Mouse (Mus musculus) heart, adult 11 months (tissue): ENCODE data around the gene Cd72.

ENCODE experiments used
- DNase-seq: peaks from one replicate; pipeline ENCODE4 v3.0.0; 2022

Gene Cd72

DNA sequence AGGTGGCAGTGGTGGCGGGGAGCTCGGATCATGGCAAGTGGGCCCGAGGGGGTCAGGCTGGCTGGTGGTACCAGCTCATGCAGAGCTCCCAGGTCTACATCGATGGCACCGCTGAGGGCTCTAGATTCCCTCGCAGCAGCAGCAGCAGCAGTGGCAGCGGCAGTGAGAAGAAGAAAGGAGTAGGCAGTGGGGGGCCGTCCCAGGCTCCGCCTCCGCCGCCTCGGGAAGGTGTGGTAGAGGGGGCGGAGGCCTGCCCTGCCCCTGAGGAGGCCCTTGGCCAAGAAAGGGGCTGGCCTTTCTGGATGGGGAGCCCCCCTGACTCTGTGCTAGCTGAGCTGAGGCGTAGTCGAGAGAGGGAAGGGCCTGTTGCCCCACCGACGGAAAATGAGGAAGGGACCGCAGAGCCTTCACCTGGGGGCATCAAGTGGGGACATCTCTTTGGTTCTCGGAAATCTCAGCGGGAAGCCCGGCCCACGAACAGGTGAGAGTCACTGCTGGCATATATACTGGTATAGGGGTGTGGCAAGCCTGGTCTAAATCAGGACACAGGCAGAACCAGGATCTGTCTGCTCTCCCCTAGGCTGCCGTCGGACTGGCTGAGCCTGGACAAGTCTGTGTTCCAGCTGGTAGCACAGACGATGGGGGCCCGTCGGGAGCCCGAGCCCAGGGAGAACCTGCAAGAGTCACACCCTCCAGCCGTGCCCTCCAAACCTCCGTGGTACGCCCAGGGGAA is 28.6 kb downstream of the Cd72 start:
- peak; percentile 91 for DNase-seq

DNA sequence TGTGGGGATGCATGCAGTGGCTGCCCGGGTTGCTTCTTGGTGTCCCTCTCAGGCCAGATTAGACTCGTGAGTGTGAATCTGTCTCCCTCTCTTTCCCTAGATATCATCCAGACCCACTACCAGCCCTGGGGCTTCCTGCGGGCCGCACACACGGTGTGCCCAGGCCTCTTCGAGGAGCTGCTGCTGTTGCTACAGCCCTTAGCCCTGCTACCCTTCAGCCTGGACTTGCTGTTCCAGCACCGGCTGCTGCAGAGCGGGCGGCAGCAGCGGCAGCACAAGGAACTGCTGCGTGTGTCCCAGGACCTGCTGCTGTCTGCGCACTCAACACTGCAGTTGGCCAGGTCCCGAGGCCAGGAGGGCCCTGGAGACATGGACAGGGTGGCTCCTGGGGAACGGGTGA is 29.2 kb downstream of the Cd72 start:
- DNase-seq, result peak; percentile 87

DNA sequence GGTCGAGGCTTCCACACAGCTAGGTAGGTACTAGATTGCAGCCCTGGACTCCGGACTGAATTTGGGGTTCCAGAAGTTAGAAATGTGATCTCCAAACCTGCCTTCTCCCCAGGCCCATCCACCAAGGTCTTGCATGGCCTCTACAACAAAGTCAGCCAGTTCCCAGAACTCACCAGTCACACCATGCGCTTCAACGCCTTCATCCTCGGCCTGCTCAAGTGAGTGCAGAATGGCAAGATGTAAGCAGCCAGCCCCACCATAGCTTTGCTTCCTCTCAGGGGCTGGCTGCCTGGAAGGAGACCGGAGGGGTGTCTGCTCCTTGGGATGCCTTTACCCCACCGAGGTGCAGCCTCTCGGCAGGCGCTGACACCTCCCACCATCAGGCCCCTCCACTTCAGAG is 30.4 kb downstream of the Cd72 start:
- peak; percentile 90 for DNase-seq

DNA sequence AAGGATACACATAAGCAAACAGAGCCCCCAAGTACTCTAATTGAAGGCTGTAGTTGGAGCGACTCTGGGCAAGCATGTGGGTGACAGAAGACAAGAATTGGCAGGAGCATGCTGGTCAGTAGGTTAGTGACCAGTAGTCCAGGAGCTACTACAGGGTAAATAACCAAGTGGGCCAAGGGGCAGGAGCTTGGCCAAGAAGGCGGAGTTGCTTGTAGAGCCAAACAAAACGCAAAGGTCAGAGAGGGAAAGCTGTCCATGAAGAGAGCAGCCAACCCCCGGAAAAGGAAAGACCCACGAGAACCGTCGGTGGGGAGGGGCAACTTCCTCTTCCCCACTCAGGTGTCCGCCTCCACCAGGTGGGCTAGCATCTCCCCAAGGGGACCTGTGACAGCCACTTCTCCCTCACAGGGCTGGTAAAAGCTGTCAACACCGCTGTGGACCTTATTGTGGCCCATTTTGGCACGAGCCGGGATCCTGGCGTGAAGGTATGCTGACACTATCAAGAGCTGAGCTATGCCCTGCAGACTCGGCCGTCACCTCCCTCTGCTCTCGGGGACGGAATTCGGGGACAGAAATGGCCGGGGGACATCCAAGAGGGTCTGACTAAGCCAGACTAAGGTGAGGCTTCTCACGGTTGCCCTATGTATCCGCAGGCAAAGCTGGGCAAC is 31.0 kb downstream of the Cd72 start:
- DNase-seq, result peak; percentile 97

DNA sequence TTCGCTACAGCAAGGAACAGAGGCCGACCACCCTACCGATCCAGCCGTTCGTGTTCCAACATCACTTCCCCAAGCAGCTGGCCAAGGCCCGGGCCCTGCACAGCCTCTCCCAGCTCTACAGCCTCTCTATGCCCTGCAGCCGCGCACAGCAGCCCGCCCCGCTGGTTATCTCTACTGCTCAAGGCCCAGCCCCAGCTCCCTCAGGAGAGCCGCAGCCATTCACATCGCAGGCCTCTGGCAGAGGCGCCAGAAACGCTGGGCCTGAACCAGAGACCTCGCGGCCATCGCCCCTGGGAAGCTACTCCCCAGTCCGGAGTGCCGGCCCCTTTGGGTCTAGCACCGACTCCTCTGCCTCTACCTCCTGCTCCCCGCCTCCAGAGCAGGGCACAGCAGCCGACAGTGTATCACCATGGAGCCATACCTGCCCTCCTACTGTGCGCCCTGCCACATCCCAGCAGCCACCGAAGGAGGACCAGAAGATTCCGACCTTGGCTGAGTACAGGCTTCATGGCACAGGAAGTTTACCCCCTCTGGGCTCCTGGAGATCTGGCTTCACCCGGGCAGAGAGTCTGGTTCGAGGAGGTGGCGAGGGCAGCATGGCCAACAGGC is 32.7 kb downstream of the Cd72 start:
- peak; percentile 95 for DNase-seq

DNA sequence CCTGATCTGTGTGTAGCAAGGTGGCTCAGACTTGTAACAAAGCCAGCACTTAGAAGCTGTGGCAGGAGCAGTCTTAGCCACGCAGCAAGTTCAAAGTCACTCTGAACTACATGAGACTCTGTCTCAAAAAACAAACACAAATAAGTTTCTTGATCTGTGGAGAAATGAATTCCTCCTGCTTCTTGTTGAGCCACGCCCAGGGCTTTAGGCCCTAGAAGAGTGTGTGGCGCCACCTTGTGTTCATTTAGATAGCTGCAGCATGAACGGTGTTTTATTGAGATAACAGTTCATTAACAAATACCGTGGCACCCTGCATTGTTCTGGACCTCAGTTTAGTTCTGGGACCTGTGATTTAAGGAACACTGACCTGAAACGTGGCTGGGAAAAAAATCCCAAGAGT is 34.1 kb downstream of the Cd72 start:
- peak; percentile 97 for DNase-seq

DNA sequence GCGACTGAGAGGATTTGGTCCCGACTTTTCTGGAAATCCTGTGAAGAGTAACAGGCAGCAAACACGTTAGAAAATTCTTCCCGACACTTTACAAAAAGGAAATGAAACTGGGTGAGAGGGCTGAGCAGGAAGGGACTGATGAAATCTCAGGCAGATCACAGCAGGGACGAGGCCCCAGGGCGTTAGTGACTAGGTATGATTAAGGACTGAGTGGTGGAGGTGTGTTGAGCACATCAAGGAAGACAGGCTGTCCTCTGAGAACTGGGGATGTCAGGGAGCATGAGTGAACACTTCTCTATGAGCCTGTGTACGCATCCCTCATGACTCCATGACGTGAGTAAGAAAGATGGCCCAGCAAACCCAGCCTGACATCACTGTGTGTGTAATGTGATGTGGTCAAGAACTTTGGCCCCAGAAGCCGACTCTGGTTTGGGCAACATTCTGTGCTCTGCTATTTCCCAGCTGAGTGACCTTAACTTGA is 34.6 kb downstream of the Cd72 start:
- DNase-seq, result peak; percentile 91

DNA sequence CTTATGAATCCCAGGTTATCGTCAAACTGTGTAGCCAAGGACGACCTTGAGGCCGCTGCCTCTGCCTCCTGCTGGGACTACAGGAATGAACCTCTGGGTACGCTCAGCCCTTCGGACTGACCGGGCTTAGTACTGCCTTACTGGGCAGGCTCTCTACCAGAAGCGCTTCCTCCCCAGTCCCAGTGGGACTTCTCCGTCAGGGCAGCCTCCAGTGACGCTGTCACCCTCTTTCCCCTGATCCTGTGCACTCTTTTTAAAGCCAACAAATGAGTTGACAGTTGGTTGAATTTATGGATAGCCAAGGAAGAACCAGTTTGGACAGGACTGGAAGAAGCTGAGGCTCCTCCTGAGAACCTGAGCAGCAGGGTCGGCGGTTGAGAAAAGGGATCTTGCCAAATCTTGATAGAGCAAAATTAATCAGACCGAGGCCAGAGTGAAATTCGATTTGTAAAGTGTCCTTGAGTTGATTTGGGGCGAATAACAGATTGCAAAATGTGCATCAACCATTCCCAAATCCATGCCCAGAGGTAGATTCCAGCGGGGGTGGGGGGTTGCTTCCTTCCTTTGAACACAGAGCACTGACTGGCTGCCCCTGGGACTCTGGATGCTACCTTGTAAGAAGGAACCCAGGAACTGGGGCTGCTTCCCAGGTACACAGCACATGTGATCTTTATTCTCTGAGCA is 35.3 kb downstream of the Cd72 start:
- DNase-seq, result peak; percentile 98

DNA sequence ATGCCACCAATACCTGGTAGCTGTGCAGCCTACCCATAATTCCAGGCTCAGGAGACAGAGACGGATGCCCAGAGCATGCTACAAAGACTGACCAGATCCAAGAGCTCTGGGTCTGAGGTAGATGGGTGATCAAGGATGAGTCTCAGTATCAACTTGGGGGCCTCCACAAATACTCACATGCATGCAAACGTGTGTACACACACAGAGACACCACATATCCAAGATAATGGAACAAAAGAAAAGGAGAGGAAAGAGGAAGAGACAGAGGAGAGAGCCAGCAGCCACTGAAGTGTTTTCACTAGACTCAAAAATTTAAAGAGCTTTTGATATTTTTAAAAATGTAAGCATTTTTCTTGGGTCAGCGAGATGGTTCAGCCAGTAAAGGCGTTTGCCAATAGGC is 36.0 kb downstream of the Cd72 start:
- no peak for DNase-seq

DNA sequence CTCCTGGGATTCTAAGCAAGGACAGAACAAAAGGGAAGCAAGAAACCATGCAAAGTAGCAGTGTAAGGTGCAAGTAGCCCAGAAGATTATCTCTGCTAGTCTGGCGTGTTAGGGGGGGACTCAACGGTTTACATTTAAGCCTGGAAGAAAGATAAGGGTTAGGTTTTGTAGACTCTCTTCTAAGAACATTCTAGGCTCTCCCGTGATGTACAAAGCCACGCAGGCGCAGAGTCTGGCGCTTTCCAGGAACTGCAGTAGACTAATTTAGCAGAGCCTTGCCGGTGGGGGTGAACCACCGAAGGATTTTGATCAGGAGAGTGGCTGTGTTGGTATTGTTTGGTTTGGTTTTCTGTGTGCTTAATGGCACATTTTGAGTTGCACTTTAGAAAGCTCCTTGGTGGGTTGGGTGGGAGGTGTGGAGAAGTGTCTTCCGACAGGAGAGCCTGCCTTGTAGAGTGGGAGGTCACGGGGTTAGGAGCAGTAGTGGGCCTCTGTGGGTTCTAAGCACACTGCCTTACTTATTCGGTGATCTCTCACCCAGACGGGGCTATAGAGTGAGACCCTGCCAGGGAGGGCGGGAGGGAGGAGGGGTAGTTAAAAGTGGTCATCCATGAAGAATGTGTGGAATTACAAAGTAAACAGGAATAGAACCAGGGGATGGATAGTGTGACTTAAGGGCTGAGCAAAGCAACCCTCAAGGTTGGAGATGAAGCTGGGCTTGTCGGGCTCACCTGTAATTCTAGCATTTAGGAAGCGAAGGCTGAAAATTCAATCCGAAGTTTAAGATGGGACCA is 37.0 kb downstream of the Cd72 start:
- peak; percentile 88 for DNase-seq

DNA sequence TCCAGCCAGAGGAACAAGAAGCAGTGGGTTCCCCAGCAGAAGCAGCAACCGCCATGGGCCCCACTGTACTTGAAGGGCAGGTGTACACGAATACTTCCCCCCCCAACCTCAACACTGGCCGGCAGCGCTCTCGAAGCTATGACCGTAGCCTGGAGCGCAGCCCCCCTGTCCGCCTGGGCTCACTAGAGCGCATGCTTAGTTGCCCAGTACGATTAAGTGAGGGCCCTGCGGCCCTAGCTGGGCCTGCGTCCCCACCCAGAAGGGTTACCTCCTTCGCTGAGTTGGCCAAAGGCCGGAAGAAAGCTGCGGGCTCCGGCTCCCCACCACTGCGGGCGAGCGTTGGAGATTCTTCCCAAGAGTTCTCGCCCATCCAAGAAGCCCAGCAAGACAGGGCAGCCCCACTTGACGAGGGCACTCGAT is 38.3 kb downstream of the Cd72 start:
- peak; percentile 92 for DNase-seq

DNA sequence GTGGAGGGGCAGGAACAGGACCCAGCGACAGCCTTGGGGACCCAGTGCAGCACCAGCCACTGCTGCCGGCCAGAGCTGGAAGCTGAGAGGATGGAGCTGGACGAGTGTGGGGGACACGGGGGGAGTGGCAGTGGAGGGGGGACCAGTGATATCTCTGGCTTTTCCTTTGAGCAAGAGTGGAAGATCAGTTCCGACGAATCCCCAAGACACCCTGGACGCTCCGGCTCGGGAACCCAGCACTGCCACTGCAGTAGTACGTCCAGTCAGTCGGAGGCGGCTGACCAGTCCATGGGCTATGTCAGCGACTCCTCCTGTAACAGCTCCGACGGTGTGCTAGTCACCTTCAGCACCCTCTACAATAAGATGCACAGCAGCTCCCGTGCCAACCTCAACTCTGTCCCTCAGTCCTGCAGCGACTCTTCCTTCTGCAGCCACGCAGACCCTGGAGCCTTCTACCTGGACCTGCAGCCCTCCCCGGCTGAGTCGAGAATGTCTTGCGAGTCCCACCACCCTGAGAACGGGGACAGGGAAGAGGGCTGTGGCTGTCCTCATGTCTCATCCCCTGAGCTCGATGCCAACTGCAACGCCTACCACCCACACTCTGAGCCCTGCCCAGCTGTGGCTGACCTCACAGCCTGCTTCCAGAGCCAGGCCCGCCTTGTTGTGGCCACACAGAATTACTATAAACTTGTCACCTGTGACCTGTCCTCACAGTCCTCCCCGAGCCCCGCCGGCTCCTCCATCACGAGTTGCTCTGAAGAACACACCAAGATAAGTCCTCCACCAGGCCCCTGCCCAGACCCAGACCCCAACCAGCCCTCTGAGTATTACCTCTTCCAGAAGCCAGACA is 39.0 kb downstream of the Cd72 start:
- peak; percentile 93 for DNase-seq

DNA sequence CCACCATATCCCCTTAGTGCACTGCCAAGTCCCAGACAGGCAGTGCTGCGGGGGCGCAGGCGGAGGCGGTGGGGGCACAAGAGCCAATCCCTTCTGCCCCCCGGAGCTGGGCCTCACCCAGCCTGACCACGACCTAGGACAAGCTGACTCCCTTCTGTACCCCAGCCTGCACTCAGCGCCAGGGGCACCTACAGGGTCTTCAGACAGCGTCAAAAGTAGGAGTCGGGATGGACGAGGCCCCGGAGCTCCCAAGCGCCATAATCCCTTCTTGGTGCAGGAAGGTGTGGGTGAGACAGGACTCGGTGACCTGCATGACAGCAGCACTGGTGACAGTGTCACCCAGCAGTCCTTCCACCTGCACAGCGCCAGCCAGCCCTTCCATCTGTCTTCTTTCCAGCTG is 39.7 kb downstream of the Cd72 start:
- peak; percentile 91 for DNase-seq

DNA sequence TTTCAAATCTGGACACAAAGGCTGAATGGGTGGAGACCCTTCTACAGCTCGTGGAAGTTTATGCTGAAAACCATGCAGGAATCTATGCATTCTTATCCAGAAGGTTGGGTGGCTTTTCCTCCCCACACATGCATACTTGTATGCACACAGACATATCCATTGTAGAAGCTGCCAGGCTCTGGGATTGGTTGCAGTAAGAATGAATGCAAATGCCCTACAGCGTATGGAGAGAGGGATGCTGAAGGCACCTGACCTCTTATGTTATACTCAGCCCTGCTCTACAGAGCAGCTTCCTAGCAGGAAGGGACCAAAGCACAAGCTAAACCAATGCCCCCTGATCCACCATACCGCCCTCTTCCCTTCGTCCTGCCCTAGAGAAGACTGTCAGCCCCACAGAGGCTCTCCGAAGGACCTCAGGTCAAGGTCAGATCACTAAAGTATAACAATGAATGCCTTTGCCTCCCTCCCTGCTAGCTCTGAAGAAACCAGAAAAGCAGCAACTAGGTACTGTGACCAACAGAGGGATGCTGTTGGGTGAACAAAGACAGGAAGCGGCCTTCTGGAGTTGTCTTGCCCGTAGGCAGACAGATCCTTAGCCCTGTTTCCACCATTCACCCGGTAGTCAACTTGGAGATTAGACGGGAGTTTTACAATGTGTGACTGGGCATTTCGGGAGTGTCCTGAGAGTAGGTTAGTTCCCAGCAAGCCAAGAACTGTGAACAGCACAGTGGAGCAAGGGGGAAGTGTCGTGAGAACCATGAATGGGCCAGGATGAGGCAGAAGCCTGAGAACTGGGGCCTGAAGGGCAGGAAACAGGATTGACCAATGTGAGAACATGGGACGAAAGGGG is 47.1 kb downstream of the Cd72 start:
- peak; percentile 92 for DNase-seq

DNA sequence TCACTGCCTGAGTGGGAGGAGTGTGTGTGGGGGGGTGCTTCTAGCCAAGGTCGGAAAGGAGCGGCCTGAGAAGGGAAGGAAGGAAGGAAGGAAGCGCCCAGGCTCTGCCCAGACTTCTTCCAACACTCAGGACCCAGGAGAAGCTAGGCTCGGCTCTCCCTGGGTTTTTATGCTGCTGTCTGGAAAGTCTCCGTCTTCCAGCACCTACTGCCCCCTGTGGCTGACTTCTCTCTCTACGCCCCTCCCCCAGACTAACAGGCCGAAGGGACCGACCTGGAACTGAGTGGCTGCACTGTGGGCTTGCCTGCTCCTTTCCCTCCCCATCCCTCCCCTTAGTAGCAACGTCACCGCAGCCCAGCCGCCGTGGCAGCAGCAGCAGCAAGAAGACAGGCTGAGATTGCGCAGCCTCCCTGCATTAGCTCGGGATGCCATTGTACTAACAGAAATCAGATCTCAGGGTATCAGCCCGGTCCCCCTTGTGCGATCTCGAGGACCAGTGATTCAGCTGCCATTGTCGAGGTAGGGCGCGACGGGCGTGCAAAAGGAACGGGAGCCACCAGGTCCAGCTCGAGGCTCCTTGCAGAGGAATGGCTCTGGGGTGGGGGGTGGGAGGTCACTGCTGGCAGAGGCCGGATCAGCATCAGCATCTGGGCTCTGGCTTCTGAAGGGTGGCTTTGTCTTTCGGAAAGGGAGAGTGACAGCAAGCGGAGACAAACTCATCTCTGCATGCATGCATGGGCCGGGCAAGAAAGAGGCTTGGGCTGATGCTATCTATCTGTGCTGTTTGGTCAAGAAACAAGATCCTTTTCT is 48.1 kb downstream of the Cd72 start:
- peak; percentile 99 for DNase-seq

DNA sequence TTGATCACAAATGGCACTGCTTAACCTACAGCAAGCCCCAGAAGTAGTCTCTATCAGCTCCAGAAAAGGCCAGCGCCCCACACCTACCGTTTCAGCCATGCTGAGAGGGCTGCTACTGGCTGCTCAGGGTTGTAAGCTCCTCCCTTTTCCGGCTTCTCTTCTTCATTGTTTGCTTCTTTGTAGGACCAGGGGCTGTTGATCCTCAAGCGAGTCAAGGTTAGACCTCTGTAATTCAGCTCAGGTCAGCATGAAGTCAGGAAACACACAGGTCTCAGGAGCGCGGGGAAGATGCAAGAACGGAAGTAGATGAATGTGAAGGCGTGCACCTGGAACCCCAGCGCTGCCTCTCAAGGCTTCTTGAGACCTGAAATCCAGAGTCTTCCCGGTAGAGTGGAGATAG is 49.7 kb downstream of the Cd72 start:
- DNase-seq, result no peak

DNA sequence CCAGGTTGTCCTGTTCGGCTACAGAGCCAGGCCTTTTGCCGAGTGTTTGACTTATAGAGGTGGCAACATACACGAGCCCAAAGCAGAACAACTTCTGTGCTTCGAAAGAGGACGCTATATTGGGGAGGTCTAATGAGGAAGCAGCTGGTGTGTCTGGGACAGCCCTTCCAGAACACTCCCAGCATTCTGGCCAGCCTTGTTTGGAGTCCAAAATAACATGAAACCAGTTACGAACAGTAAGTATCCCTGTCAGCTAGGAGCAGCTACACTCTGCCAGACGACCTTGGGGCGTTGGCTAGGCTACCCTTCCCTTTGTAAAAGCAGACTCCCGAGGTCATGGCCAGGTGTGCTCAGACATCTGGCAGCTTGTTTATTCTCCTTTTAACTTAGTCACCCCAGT is 52.2 kb downstream of the Cd72 start:
- DNase-seq, result peak; percentile 98

DNA sequence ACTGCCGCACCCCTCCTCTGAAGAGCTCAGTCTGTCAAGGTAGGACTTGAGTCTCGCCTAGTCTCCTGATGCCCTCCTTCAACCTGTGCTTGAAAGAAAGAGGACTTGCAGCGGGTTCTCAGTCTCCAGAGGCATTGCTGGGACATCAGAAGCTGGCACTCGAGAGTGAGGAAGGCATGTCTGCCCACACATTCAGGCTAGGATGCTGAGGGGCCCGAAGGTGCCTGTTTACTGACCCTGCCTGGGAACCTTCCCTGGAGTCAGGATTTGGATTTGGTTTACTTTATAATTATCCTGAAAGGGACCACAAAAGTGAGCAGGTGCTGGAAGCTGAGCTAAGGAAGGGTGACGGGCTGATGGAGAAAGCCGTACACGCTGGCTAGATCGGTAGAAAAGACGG is 52.9 kb downstream of the Cd72 start:
- no peak for DNase-seq

DNA sequence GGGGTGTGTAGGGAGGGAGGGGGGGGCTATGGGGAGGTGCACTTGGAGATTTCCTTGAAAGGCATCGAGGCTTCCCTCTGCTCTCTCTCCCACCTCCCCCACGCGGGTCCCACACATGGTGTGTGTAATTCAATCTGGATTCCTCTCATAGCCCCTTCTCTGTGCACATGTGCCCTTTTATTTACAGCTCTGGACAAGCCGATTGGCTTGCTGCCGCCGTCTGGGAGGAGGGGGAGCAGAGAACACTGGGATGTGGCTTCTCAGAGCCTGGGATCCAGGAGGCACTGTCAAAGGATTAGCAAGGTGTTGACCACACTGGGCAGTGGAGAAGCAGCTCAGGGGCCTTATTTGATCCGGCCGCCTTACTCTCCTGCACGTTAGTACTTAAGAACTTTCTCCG is 53.5 kb downstream of the Cd72 start:
- peak; percentile 93 for DNase-seq
